Mouse (Mus musculus) cerebellum, adult 9-10 months (tissue): ENCODE measurements around the gene Hist1h2ad.
"Not testable (repeated sequence)": the region's sequence is repeated elsewhere in the genome, so short reads cannot be mapped to it uniquely, and the experiment has no call there.

Experiments
- DNase-seq: peaks from one replicate; pipeline ENCODE4 v3.0.0; 2022

The Hist1h2ad gene

DNA sequence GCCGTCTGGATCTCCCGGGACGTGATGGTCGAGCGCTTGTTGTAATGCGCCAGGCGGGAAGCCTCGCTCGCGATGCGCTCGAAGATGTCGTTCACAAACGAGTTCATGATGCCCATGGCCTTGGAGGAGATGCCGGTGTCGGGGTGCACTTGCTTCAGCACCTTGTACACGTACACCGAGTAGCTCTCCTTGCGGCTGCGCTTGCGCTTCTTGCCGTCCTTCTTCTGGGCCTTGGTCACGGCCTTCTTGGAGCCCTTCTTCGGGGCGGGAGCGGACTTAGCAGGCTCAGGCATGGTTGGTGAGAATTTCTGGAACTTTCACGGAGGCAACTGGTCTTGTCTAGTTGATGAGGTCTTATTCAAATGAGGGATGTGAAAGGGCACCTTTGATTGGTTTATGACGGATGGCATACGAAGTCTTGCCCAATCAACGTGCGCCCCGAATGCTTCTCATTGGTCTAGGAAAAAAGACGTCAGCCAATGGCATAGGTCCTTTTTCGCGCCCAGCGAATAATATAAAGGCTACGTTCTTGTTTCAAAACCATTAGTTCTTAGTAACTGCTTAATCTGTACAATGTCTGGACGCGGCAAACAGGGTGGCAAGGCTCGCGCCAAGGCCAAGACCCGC lies at the start of gene Hist1h2ad, which contains the start of gene Hist1h2bf:
TSS of gene Hist1h2ad (plus strand) at position 484 of the 627 bp plus-strand sequence.
TSS of gene Hist1h2bf (minus strand) at position 299 of the 627 bp plus-strand sequence.
- DNase-seq = peak; percentile 89

DNA sequence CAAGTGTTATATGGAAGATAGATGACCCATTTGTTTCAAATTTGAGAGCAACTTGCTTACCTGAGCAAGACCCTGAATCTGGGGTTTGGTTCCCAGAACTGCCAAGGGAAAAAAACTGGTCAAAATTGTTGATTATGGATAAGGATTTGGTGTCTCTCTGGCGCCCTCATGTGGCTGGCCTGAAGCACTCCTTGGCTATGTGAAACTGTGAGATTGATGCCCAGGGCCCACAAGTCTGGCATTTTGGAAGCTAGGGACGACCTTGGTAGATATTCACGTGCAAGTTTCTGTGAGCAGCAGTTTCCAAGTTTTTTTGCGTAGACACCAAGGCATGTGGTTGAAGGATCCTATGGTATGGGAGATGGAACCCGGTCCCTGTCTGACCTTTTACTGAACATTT lies 49.5 kb upstream of the Hist1h2ad start:
- peak; percentile 78 for DNase-seq

GRCm38 (mm10) chr13:23525901-23526300 lies 48.3 kb upstream of the Hist1h2ad start:
- DNase-seq = no peak

- peak; percentile 96 for DNase-seq
Measured at GRCm38 (mm10) chr13:23526312-23526711, 47.9 kb upstream of the Hist1h2ad start.

- DNase-seq = no peak
Measured at GRCm38 (mm10) chr13:23529005-23529404, 45.2 kb upstream of the Hist1h2ad start.

DNA sequence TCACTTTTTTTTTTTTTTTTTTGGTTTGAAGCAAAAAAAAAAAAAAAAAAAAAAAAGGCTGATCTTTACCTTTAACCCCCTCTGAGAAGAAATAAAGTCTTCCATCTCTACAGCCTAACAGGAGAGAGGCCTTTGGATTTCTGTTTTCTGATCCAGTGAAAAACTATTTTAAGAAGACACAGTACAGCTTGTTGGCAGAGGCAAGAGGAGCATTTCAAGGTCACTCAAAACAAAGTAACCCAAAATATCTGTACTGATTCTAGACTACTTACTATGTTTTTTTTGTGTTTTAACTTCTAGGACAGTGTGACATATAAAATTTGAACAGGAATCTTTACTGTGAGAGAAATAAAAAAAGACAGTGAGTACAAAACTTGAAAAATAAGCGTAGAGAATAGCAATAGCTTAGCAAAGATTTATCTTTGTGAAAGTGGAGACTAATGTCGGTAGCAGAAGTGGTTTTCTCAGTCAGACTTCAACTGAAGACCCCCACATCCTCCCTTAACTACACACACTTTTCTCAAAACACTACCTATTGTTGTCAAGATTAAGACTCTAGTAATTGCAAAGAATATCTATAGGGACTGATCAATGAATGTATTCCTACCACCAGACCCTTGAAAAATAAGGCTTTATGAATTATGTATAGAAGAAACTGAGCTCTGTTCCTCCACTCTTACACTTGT lies 44.6 kb upstream of the Hist1h2ad start:
- peak; percentile 39 for DNase-seq

- peak; percentile 87 for DNase-seq
Measured at GRCm38 (mm10) chr13:23530181-23530900, 43.8 kb upstream of the Hist1h2ad start.

DNA sequence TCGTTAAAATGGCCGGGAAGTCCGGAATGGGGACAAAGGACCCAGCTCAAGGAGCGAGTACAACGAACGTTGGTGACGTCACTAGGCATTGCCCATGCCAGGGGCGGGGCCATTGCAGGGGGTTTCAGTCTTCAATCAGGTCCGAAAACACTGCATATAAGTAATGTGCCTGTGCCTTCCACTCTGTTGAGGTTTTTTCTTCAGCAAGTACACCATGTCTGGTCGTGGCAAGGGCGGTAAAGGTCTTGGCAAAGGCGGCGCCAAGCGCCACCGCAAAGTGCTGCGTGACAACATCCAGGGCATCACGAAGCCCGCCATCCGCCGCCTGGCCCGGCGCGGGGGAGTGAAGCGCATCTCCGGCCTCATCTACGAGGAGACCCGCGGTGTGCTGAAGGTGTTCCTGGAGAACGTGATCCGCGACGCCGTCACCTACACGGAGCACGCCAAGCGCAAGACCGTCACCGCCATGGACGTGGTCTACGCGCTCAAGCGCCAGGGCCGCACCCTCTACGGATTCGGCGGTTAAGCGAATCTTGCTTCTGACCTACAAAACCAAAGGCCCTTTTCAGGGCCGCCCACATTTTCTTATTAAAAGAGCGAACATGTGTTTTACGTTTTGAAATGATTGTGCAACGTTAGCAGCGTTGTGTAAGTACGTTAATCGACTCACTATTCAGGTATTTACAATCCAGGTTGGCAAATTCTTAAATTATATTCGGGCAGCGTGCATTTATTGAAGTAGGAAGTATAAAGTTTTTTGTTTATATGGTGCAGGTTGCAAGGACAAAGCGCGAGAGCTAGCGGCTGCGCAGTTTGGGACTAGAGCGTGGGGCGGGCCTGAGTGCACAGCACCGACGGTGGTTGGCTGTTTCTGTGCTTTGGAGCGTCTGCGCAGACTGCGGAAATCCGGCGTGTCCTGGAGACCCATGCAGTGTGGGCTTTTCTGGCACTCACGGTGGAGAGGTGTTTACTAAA lies 43.0 kb upstream of the Hist1h2ad start, which contains the start of gene Hist1h4h:
TSS of gene Hist1h4h (plus strand) at position 150 of the 975 bp plus-strand sequence.
- peak; percentile 100 for DNase-seq

DNA sequence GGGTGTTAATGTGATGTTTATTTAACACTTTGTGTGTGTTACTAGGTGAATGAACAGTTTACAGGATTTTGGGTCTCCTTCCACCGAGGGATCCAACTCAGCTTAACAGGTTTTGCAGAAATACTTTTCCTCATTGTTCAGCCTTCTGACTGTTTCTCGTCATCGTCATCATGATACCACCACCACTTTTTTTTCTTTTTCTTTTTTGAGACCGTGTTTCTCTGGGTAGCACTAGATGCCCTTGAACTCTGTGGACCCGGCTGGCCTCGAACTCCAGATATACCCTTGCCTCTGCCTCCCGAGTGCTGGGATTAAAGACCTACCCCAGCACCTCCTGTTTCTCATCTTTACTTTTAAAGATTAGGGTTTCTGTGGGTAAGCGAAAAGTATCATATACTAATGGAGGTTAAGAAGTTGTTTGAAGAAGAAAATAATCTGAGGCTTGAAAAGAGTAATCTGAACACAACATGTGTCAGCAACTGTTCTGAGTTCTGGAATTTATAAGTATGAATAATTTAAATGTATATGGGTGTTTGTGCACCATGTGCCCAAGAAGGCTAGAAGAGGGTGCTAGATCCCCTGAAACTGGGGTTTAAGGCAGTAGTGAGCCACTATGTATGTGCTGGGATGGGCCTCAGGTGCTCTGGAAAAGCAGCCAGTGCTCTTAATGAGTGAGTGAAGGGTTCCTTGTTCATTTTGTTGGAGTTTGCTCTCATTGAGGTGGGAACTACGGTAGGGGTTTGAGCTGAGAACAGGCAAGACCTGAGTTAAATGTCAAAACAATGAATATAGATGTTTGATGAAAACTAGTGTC lies 41.7 kb upstream of the Hist1h2ad start:
- peak; percentile 50 for DNase-seq

DNA sequence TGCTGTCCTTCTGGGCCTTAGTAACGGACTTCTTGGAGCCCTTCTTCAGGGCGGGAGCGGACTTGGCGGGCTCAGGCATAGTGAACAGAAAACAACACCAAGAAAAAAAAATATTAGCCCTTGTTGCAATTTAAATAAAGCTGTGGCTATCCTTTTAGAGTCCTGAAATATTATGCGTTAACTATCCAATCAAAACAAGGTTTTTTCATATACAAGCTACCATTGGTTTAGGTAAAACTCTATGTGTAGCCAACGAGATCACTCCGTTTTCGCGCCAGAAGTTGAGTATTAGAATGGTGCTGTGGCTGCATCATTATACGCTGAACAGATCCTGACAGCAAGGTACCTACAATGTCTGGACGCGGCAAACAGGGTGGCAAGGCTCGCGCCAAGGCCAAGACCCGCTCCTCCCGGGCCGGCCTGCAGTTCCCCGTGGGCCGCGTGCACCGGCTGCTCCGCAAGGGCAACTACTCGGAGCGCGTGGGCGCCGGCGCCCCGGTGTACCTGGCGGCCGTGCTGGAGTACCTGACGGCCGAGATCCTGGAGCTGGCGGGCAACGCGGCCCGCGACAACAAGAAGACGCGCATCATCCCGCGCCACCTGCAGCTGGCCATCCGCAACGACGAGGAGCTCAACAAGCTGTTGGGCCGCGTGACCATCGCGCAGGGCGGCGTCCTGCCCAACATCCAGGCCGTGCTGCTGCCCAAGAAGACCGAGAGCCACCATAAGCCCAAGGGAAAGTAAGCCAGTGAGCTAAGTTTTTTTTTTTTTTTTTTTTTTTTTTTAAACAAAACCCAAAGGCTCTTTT lies 40.4 kb upstream of the Hist1h2ad start, which contains the start of gene Hist1h2af:
TSS of gene Hist1h2af (plus strand) at position 347 of the 808 bp plus-strand sequence.
- DNase-seq = peak; percentile 86

- DNase-seq = no peak
Measured at GRCm38 (mm10) chr13:23534368-23535131, 39.6 kb upstream of the Hist1h2ad start.

- peak; percentile 90 for DNase-seq
Measured at GRCm38 (mm10) chr13:23535137-23536075, 38.8 kb upstream of the Hist1h2ad start, which contains the start of gene Hist1h3g. Gene Hist1h3g (plus strand): TSS chr13:23535422.

DNA sequence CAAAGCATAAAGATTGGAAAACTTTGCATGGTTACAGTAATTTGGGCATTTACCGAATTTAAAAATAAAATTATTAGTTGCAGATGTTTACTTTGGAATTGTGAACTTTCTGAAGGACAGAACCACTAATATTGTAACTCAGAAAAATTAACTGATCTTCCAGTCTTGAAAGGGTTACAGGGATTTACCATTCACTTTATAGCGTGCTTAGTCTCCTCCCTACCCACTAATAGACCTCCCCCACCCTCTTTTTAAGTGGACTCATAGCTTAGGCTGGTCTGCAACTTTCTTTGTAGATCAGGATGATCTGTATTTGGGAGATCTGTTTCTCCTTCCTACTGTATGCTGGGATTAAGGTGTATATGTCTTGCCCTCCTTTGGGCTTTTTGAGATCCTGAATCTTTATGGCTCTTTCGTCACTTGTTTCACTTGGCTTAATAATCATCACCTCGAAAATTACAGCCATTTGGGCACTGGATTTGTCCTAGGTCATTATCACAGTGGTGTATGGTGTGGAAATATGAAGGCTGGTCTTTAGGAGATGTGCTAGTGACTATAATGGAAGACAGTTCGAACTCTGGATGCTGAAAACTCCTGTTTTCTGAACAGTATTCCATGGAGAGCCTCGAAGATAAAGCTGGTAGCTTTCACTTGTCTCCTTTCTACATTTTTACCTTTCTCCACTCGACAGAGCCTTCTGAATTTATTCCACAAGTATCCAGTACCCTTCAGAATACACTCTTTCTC lies 37.9 kb upstream of the Hist1h2ad start:
- no peak for DNase-seq

- DNase-seq = no peak
Measured at GRCm38 (mm10) chr13:23537006-23537710, 37.0 kb upstream of the Hist1h2ad start.

GRCm38 (mm10) chr13:23538249-23538648 lies 35.9 kb upstream of the Hist1h2ad start:
- DNase-seq = no peak

DNA sequence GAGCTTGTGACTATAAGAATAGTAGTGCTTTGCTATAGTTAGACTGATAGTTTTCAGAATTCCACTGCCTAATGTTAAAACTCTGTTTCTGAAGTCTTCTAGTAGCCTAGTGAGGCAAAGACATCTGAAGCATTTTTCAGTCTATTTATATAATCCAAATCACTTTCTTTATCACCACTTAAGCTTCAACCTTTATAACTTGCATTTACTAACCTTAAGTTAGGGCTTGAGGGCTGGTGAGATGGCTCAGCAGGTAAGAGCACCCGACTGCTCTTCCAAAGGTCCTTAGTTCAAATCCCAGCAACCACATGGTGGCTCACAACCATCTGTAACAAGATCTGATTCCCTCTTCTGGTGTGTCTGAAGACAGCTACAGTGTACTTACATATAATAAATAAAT lies 34.4 kb upstream of the Hist1h2ad start:
- not testable (repeated sequence) for DNase-seq

- DNase-seq = no peak
Measured at GRCm38 (mm10) chr13:23541497-23541896, 32.7 kb upstream of the Hist1h2ad start.
